Mouse (Mus musculus) brain, adult 2 months (tissue): ENCODE results near the gene Surf1.
A peak's percentile ranks its signal among the peaks of the same experiment; 100 is the strongest.

Experiments
- DNase-seq: peaks from one replicate; pipeline ENCODE4 v3.0.0; 2011; ENCODE audit warnings: low read depth, low spot score

Surf1 gene

DNA sequence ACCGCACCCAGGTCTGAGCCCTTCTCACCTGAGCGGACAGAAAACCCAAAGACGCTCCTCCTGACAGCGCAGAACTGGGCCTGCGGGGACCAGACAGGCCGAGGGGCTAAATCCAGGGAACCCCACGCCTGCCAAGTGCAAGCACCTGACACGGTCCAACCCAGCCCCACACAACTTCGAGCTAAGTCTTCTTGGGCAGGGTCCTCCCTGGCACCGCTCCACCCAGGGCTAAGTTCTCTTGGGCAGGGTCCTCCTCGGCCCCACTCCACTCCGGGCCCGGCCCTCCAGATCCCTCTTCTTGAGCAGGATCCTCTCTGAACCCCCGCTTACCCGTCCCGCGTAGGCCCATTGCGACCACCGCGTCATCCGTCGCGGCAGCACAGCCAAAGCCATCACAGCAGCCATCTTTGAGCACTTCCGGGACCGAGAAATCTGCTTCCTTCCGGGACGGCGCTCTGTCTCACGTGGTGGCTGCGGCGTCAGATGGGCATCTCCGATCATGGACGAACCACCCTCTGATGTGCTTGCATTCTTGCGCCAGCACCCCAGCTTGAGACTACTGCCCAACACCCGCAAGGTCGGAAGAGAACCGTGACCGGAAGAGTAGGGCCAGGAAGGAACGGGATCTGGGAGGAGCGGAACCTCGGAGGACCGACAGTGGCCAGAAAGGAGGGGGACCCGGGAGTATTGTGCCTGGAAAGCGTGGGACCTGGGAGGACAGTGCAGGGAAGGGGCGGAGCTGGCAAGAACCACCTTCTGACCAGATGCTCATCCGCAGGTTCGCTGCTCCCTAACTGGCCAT is at the start of gene Surf1, which contains the start of gene Surf2:
Gene Surf1, minus strand, starts transcription at position 604 of the 802 bp plus-strand sequence.
Gene Surf2, plus strand, starts transcription at position 441 of the 802 bp plus-strand sequence.
- DNase-seq = peak; percentile 95

DNA sequence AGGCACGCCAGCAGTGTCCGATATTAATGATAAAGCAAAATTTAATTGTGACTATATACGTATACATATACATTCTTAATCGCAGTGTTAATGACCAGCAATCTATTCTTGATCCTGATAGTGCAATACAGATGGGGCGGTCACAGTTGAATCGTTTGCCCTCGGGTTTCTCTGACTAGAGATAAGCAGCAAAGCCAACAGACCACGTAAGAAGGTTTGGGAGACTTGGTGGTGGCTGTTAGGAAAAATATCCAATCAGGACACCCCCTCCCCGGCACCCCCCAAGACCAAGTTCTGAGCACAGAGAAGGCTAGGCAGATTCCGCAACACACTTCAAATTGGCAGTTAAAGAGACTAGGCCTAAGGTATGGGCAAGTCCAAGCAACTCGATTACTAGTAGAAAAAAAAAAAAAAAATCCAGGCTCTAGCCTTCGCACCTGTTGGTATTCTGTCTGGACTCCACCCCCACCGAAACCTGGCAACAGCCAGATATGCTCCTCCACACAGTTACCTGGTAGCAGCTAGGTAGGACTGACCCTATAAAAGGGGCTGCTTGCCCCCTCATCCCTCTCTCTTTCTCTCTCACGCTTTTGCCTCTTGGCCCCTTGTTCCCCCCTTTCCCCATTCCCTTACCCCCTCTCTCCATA is 48.5 kb upstream of the Surf1 start:
- DNase-seq = no peak

- DNase-seq = peak; percentile 99
Measured at GRCm38 (mm10) chr2:26963923-26964723, 47.8 kb upstream of the Surf1 start, which contains the start of gene Rexo4. Gene Rexo4, minus strand, starts transcription at chr2:26964386.

DNA sequence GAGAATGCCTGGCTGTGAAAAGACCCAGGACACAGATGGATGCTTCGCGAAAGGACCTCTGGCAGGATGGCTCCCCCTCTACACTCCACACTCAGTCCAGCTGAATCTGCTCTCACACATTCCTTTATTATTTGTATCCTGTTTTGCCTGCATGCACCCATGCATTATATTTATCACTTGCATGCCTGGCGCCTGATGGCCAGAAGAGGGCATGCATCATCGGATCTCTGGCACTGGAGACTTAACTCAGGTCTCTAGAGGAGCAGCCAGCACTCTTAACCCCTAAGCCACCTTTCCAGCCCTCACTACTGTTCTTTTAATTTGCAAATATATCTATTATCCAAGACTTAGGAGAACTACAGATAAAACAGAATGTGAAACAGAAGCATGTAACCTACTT is 44.4 kb upstream of the Surf1 start:
- peak; percentile 35 for DNase-seq

DNA sequence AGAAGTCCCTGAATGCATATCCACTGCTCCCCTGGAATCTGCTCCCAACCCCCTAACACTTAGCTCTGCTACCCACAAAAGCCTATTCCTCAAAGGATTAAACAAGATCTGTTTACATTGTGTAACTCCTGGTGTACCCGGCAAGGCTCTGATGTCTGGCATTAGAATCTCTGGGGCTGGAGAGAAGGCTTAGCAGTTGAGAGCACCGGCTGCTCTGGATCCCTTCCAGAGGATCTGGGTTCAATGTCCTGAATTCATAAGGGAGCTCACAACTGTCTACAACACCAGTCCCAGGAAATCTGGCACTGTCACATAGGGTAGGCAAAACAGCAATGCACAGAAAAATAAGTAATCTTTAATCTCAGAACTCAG is 41.1 kb upstream of the Surf1 start:
- no peak for DNase-seq

- DNase-seq = no peak
Measured at GRCm38 (mm10) chr2:26956811-26957487, 40.6 kb upstream of the Surf1 start.

- no peak for DNase-seq
Measured at GRCm38 (mm10) chr2:26954735-26955395, 38.5 kb upstream of the Surf1 start.

DNA sequence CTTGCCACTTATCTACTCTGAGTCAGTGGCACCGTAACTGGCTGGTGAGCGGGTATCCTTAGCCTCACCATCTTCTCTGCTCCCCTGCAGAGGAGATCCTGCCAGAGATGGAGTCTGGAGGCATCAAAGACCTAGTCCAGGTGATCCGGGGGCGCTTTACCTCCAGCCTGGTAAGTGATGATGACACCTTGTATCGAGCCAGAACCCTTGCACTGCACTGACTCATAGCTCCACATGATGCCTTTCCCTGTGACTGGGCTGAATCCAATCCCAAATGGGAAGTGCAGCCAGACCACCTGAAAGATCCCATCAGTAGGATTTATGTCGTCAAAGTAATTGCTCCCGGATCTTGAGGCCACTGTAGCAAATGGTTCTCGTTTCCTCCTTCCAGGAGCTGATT is 36.5 kb upstream of the Surf1 start:
- DNase-seq = peak; percentile 59

DNA sequence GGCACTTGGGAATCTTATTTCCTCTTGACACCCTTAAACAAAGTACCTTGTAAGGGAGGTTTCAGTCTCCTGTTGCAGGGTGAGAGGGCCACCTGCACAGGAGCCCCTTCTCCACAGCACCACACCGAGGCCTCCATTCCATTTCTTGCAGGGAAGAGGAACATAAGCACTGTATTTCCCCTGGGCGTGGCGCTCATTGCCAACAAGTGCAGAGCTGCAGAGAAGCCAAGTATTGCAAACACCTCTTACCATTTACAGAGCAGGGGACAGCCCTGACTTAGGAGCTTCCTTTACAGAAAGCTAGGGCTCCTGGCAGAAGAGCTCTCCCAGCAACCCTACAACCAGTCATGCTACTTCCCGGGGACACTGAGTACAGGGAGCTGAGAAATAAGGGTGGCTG is 35.9 kb upstream of the Surf1 start:
- no peak for DNase-seq

DNA sequence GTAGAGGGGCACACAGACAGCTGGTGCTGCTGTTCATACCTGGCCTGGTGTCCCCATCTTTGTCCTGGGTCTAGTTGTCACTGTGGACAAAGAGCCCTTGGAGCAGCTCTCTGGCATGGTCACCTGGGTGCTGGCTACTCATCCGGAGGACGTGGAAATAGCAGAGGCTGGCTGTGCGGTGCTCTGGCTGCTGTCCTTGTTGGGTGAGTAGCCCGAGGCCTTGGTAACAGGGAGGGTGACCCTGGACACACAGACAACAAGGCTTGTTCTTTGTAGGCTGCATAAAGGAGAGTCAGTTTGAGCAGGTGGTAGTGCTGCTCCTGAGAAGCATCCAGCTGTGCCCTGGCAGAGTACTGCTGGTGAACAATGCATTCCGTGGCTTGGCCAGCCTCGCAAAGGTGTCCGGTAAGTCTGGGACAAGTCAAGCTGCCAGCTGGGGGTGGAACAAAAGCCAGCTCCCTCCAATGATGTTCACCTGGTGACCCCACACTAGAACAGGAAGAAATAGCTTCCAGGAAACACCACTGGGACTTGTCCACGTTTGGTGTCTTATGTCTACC is 35.1 kb upstream of the Surf1 start:
- peak; percentile 34 for DNase-seq

GRCm38 (mm10) chr2:26950411-26950810 is 34.1 kb upstream of the Surf1 start:
- peak; percentile 54 for DNase-seq

- no peak for DNase-seq
Measured at GRCm38 (mm10) chr2:26943253-26943652, 26.9 kb upstream of the Surf1 start.

GRCm38 (mm10) chr2:26941539-26941938 is 25.2 kb upstream of the Surf1 start:
- no peak for DNase-seq

GRCm38 (mm10) chr2:26936425-26936824 is 20.1 kb upstream of the Surf1 start:
- DNase-seq = no peak

- DNase-seq = no peak
Measured at GRCm38 (mm10) chr2:26935286-26935685, 19.0 kb upstream of the Surf1 start.

GRCm38 (mm10) chr2:26933304-26934055 is 17.1 kb upstream of the Surf1 start, which contains the start of the genes Surf4 and Stkld1:
Gene Surf4, minus strand, starts transcription at chr2:26933928.
Gene Stkld1, plus strand, starts transcription at chr2:26934047.
- peak; percentile 96 for DNase-seq

- DNase-seq = peak; percentile 39
Measured at GRCm38 (mm10) chr2:26932473-26933303, 16.4 kb upstream of the Surf1 start.

DNA sequence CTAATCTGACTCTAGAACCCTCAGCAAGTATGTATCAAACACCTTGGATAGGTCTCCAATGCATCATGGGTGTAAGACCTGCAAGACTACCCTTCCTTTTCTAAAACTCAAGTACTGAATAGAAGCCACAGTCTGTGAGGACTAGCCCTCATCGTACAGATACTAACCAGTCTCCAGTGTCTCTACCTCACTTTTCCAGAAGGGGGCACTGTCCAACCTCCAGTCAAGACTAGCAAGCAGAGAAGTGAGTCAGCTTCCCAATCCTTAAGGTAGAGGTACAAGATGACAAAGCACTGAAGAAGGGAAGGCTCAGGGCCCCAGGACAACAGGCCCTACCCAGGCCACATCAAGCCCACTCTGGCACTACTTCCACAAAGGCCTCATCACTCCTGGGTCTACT is 14.1 kb upstream of the Surf1 start:
- peak; percentile 91 for DNase-seq
